In genomic region chr7:79193936-79194335, GRCm38 (mm10) we compare ENCODE assay signal across 16 mouse cellular contexts. TPM values are rescaled to one million over a fixed set of nuclear protein-coding genes. Genes with fewer than 3 reads are reported as not detected.
DNase-seq lines count a peak whose midpoint lies in the region; ATAC-seq and TF ChIP-seq lines count a peak whose summit lies in the region.
"Had no signal": no experiment of that assay in that cellular context is flagged by ENCODE, and none has a peak within 500 bp of the region (broad histone marks: within the 10 kb centered on the region; RNA-seq: fewer than 3 reads in every experiment).

No protein-coding gene starts in this region.

- no peaks in the 10 kb centered on the region for H3K36me3 ChIP-seq in forebrain, embryonic 13.5 days (ENCODE audit: poor library complexity, severe bottlenecking)
- H3K36me3 ChIP-seq in forebrain, embryonic 11.5 days (ENCODE audit: control insufficient read depth, insufficient read depth, low read length): no peaks in the 10 kb centered on the region
- no peaks in the 10 kb centered on the region for H3K36me3 ChIP-seq in midbrain, postnatal 0 days (ENCODE audit: insufficient read depth, low read length)
- H3K36me3 ChIP-seq: heart, embryonic 13.5 days; liver, embryonic 15.5 days had no signal

- H3K27ac ChIP-seq in forebrain, embryonic 13.5 days: peak overlapping the region; percentile 60
- no peak overlapping the region for H3K27ac ChIP-seq in forebrain, embryonic 11.5 days (ENCODE audit: low read depth, low read length)
- peak overlapping the region; percentile 94 for H3K27ac ChIP-seq in layer of hippocampus, adult 2 months
- H3K27ac ChIP-seq in cortical plate, adult 2 months (ENCODE audit: insufficient read depth, low read length): peak overlapping the region; percentile 8; the same call in 1 of the 2 replicates
- H3K27ac ChIP-seq in midbrain, postnatal 0 days (ENCODE audit: low read depth, low read length): peak overlapping the region; percentile 62; the same call in 1 of the 2 replicates
- H3K27ac ChIP-seq: heart, embryonic 13.5 days; kidney, postnatal 0 days; liver, embryonic 15.5 days had no signal

- 73% methylated on average over 5 of the region's 5 CpGs for WGBS in forebrain, embryonic 13.5 days
- WGBS in forebrain, embryonic 11.5 days: 75% methylated on average over 5 of the region's 5 CpGs
- WGBS in midbrain, postnatal 0 days: 72% methylated on average over 5 of the region's 5 CpGs

- no peak overlapping the region for H3K9ac ChIP-seq in forebrain, embryonic 13.5 days
- H3K9ac ChIP-seq in forebrain, embryonic 11.5 days (ENCODE audit: low read length): no peak overlapping the region
- H3K9ac ChIP-seq in midbrain, postnatal 0 days (replicated peaks; ENCODE audit: low read length, poor library complexity, severe bottlenecking): no peak overlapping the region
- H3K9ac ChIP-seq: heart, embryonic 13.5 days; liver, embryonic 15.5 days had no signal

- no peak overlapping the region for H3K4me3 ChIP-seq in forebrain, embryonic 13.5 days
- H3K4me3 ChIP-seq in forebrain, embryonic 11.5 days (ENCODE audit: low read depth, low read length): no peak overlapping the region
- peak overlapping the region; percentile 21; the same call in 1 of the 2 replicates for H3K4me3 ChIP-seq in layer of hippocampus, adult 2 months
- no peak overlapping the region for H3K4me3 ChIP-seq in cortical plate, adult 2 months (ENCODE audit: insufficient read depth, low read length)
- H3K4me3 ChIP-seq in midbrain, postnatal 0 days (ENCODE audit: low read depth, low read length): no peak overlapping the region
- H3K4me3 ChIP-seq: heart, embryonic 13.5 days; liver, embryonic 15.5 days; megakaryocyte, embryonic 14.5 days had no signal

- H3K27me3 ChIP-seq in forebrain, embryonic 13.5 days: no peaks in the 10 kb centered on the region
- no peaks in the 10 kb centered on the region for H3K27me3 ChIP-seq in forebrain, embryonic 11.5 days (ENCODE audit: control insufficient read depth, insufficient read depth, low read length)
- H3K27me3 ChIP-seq in midbrain, postnatal 0 days (ENCODE audit: insufficient read depth, low read length): no peaks in the 10 kb centered on the region
- H3K27me3 ChIP-seq: heart, embryonic 13.5 days had no signal

- no peak for TF ChIP-seq CTCF in layer of hippocampus, adult 2 months (conservative IDR thresholded peaks at IDR 0.05)
- TF ChIP-seq CTCF in cortical plate, adult 2 months (IDR thresholded peaks at IDR 0.05; ENCODE audit: extremely low read depth, insufficient read depth, low read length): no peak
- TF ChIP-seq CTCF in midbrain, postnatal 0 days (IDR thresholded peaks at IDR 0.05): no peak

- no peak for TF ChIP-seq POLR2A in cortical plate, adult 2 months (IDR thresholded peaks at IDR 0.05; ENCODE audit: extremely low read depth, insufficient read depth, low read length)

- H3K9me3 ChIP-seq in forebrain, embryonic 13.5 days (replicated peaks): no peaks in the 10 kb centered on the region
- no peaks in the 10 kb centered on the region for H3K9me3 ChIP-seq in forebrain, embryonic 11.5 days (ENCODE audit: control insufficient read depth, low read length)
- no peaks in the 10 kb centered on the region for H3K9me3 ChIP-seq in midbrain, postnatal 0 days (ENCODE audit: low read length)
- H3K9me3 ChIP-seq: heart, embryonic 13.5 days; liver, embryonic 15.5 days; megakaryocyte, embryonic 14.5 days had no signal

- DNase-seq in forebrain, embryonic 11.5 days (ENCODE audit: low spot score): no peak
- DNase-seq in layer of hippocampus, adult 2 months (ENCODE audit: low spot score in 2 of 2): no peak
- no peak for DNase-seq in layer of hippocampus, postnatal 36 days
- DNase-seq in midbrain, postnatal 0 days (ENCODE audit: low spot score): no peak
- no peak for DNase-seq in frontal cortex, postnatal 36 days (ENCODE audit: low spot score in 2 of 2)
- no peak for DNase-seq in retina, postnatal 1 day
- DNase-seq: gastrocnemius, postnatal 36 days; heart, postnatal 4 days had no signal

- no peak for ATAC-seq in forebrain, embryonic 13.5 days
- ATAC-seq in forebrain, embryonic 11.5 days (replicated peaks; ENCODE audit: low FRiP score): no peak
- ATAC-seq in midbrain, postnatal 0 days (ENCODE audit: low FRiP score): no peak
- ATAC-seq: intestine, postnatal 0 days; lung, postnatal 0 days had no signal

- peaks cover 32% of the 10 kb centered on the region for H3K4me1 ChIP-seq in forebrain, embryonic 13.5 days
- no peaks in the 10 kb centered on the region for H3K4me1 ChIP-seq in forebrain, embryonic 11.5 days (replicated peaks; ENCODE audit: control insufficient read depth, insufficient read depth, low read length)
- no peaks in the 10 kb centered on the region for H3K4me1 ChIP-seq in cortical plate, adult 2 months (ENCODE audit: control insufficient read depth, insufficient read depth, low read length)
- H3K4me1 ChIP-seq in midbrain, postnatal 0 days (ENCODE audit: insufficient read depth, low read length): no peaks in the 10 kb centered on the region
- H3K4me1 ChIP-seq: liver, embryonic 15.5 days had no signal

- H3K4me2 ChIP-seq in forebrain, embryonic 13.5 days: no peak overlapping the region
- no peak overlapping the region for H3K4me2 ChIP-seq in forebrain, embryonic 11.5 days (ENCODE audit: low read depth, low read length, severe bottlenecking)
- no peak overlapping the region for H3K4me2 ChIP-seq in midbrain, postnatal 0 days (ENCODE audit: low read depth, low read length, poor library complexity, severe bottlenecking)
- H3K4me2 ChIP-seq: heart, embryonic 13.5 days; liver, embryonic 15.5 days had no signal

RNA-seq across cellular contexts. Expression of gene Mfge8, which starts 45.1 kb away (rescaled TPM):
- polyA plus RNA-seq in forebrain, embryonic 13.5 days (2015; fragmentation: Nextera tagmentation; extraction: Ambion mirVana): 80.3 and 85.9 TPM in 2 replicates
- polyA plus RNA-seq in forebrain, embryonic 11.5 days (2014; fragmentation: Nextera tagmentation; extraction: Ambion mirVana): 65.1 and 78.7 TPM in 2 replicates
- 100 to 1,000 TPM; 170 TPM for total RNA-seq in layer of hippocampus, adult 2 months (2021)
- 100 to 1,000 TPM; 154 to 157 TPM for total RNA-seq in layer of hippocampus, postnatal 36 days (2021)
- polyA plus RNA-seq in cortical plate, adult 2 months (2012; rRNA removed): 311 and 350 TPM in 2 replicates
- total RNA-seq in midbrain, postnatal 0 days (2014; rRNA removed): 239 and 278 TPM in 2 replicates
- 268 and 317 TPM in 2 replicates for polyA plus RNA-seq in midbrain, postnatal 0 days (2015; fragmentation: Nextera tagmentation; extraction: Ambion mirVana)
